Mouse (Mus musculus): ENCODE results near the gene Arrdc5. TPM values are rescaled to one million over a fixed set of nuclear protein-coding genes. Genes with fewer than 3 reads are reported as not detected.

Arrdc5 gene
- polyA plus RNA-seq, 2 experiments: not detected

GRCm38 (mm10) chr17:56303847-56304586 is 3.9 kb upstream of the Arrdc5 start:
- Histone ChIP-seq H3K9ac (ENCODE audit: low read depth, low read length, severe bottlenecking) (peak overlapping the region; percentile 70), H3K4me2 (replicated peaks; ENCODE audit: low read depth, low read length, severe bottlenecking) (peak overlapping the region; percentile 99), H3K27ac (replicated peaks; ENCODE audit: low read depth, low read length) (peak overlapping the region; percentile 85), H3K4me1 (ENCODE audit: control insufficient read depth, insufficient read depth, low read length) (peaks cover 23% of the 10 kb centered on the region), H3K27me3 (ENCODE audit: control insufficient read depth, insufficient read depth, low read length) (no peaks in the 10 kb centered on the region), H3K9me3 (ENCODE audit: control insufficient read depth, low read length) (no peaks in the 10 kb centered on the region), H3K4me3 (replicated peaks; ENCODE audit: low read length) (peak overlapping the region; percentile 74), H3K36me3 (ENCODE audit: control insufficient read depth, insufficient read depth, low read length) (peaks cover 26% of the 10 kb centered on the region)
- DNase-seq (ENCODE audit: low spot score): peak; percentile 97
- TF ChIP-seq POLR2A (IDR thresholded peaks at IDR 0.05; ENCODE audit: borderline replicate concordance, extremely low read depth, insufficient read depth, insufficient read length): 0 out of 2 replicates have a peak, but pooled peaks have one; percentile 21
- ATAC-seq (ENCODE audit: low FRiP score, low read depth): peak; percentile 95
- WGBS: 2% methylated on average over 65 of the region's 68 CpGs

- peak; percentile 93 for DNase-seq (ENCODE audit: low spot score)
- WGBS: 1% methylated on average over 43 of the region's 43 CpGs
Observed at GRCm38 (mm10) chr17:56303160-56303846, 3.2 kb upstream of the Arrdc5 start, which contains the start of gene Uhrf1. Uhrf1 (plus strand) TSS chr17:56303321.

GRCm38 (mm10) chr17:56302363-56302996 is 2.4 kb upstream of the Arrdc5 start:
- peak; percentile 0; the same call in 1 of the 2 replicates for ATAC-seq (ENCODE audit: low FRiP score, low read depth)
- H3K9me3 ChIP-seq (ENCODE audit: control insufficient read depth, low read length): no peaks in the 10 kb centered on the region

More at GRCm38 (mm10) chr17:56303160-56303846, 3.2 kb upstream of the Arrdc5 start, which contains the start of gene Uhrf1:
- Histone ChIP-seq H3K9ac (ENCODE audit: low read depth, low read length, severe bottlenecking) (peak within 1 kb of the TSS; percentile 70), H3K27me3 (ENCODE audit: control insufficient read depth, insufficient read depth, low read length) (no peaks in the 10 kb centered on the region), H3K27ac (replicated peaks; ENCODE audit: low read depth, low read length) (peak within 1 kb of the TSS; percentile 85), H3K36me3 (ENCODE audit: control insufficient read depth, insufficient read depth, low read length) (peaks cover 24% of the 10 kb centered on the region), H3K4me2 (replicated peaks; ENCODE audit: low read depth, low read length, severe bottlenecking) (peak within 1 kb of the TSS; percentile 99), H3K9me3 (ENCODE audit: control insufficient read depth, low read length) (no peaks in the 10 kb centered on the region), H3K4me3 (replicated peaks; ENCODE audit: low read length) (peak within 1 kb of the TSS; percentile 74), H3K4me1 (ENCODE audit: control insufficient read depth, insufficient read depth, low read length) (peaks cover 23% of the 10 kb centered on the region)
- 0 out of 2 replicates have a peak, but pooled peaks have one; percentile 20 for TF ChIP-seq POLR2A (IDR thresholded peaks at IDR 0.05; ENCODE audit: borderline replicate concordance, extremely low read depth, insufficient read depth, insufficient read length)
- ATAC-seq (ENCODE audit: low FRiP score, low read depth): peak; percentile 86

GRCm38 (mm10) chr17:56298238-56298637 is 1.8 kb downstream of the Arrdc5 start:
- WGBS: 93% methylated on average over 1 of the region's 1 CpGs
- Histone ChIP-seq H3K4me1 (ENCODE audit: control insufficient read depth, insufficient read depth, low read length) (peaks cover 8% of the 10 kb centered on the region), H3K9ac (ENCODE audit: low read depth, low read length, severe bottlenecking) (no peak overlapping the region), H3K27me3 (ENCODE audit: control insufficient read depth, insufficient read depth, low read length) (no peaks in the 10 kb centered on the region), H3K4me3 (replicated peaks; ENCODE audit: low read length) (no peak overlapping the region), H3K27ac (replicated peaks; ENCODE audit: low read depth, low read length) (no peak overlapping the region), H3K9me3 (ENCODE audit: control insufficient read depth, low read length) (no peaks in the 10 kb centered on the region), H3K4me2 (replicated peaks; ENCODE audit: low read depth, low read length, severe bottlenecking) (no peak overlapping the region), H3K36me3 (ENCODE audit: control insufficient read depth, insufficient read depth, low read length) (no peaks in the 10 kb centered on the region)
- no peak for TF ChIP-seq POLR2A (IDR thresholded peaks at IDR 0.05; ENCODE audit: borderline replicate concordance, extremely low read depth, insufficient read depth, insufficient read length)
- ATAC-seq (ENCODE audit: low FRiP score, low read depth): no peak
- no peak for DNase-seq (ENCODE audit: low spot score)

More at GRCm38 (mm10) chr17:56302363-56302996, 2.4 kb upstream of the Arrdc5 start:
- H3K4me1 ChIP-seq (ENCODE audit: control insufficient read depth, insufficient read depth, low read length): peaks cover 23% of the 10 kb centered on the region
- peak overlapping the region; percentile 74 for H3K4me3 ChIP-seq (replicated peaks; ENCODE audit: low read length)
- no peak for TF ChIP-seq POLR2A (IDR thresholded peaks at IDR 0.05; ENCODE audit: borderline replicate concordance, extremely low read depth, insufficient read depth, insufficient read length)
- no peak for DNase-seq (ENCODE audit: low spot score)
- H3K27me3 ChIP-seq (ENCODE audit: control insufficient read depth, insufficient read depth, low read length): no peaks in the 10 kb centered on the region
- peak overlapping the region; percentile 21; the same call in 1 of the 2 replicates for H3K9ac ChIP-seq (ENCODE audit: low read depth, low read length, severe bottlenecking)
- H3K4me2 ChIP-seq (replicated peaks; ENCODE audit: low read depth, low read length, severe bottlenecking): peak overlapping the region; percentile 99
- H3K36me3 ChIP-seq (ENCODE audit: control insufficient read depth, insufficient read depth, low read length): peaks cover 17% of the 10 kb centered on the region
- 23% methylated on average over 13 of the region's 13 CpGs for WGBS
- 0 out of 2 replicates have a peak overlapping the region, but pooled peaks have one; percentile 85 for H3K27ac ChIP-seq (replicated peaks; ENCODE audit: low read depth, low read length)

- H3K4me3 ChIP-seq (replicated peaks; ENCODE audit: low read length): no peak overlapping the region
- no peak overlapping the region for H3K4me2 ChIP-seq (replicated peaks; ENCODE audit: low read depth, low read length, severe bottlenecking)
- H3K27me3 ChIP-seq (ENCODE audit: control insufficient read depth, insufficient read depth, low read length): no peaks in the 10 kb centered on the region
- ATAC-seq (ENCODE audit: low FRiP score, low read depth) (no peak), DNase-seq (ENCODE audit: low spot score) (no peak)
- 45% methylated on average over 1 of the region's 1 CpGs for WGBS
- H3K9ac ChIP-seq (ENCODE audit: low read depth, low read length, severe bottlenecking): no peak overlapping the region
- no peaks in the 10 kb centered on the region for H3K9me3 ChIP-seq (ENCODE audit: control insufficient read depth, low read length)
- peaks cover 6% of the 10 kb centered on the region for H3K4me1 ChIP-seq (ENCODE audit: control insufficient read depth, insufficient read depth, low read length)
- TF ChIP-seq POLR2A (IDR thresholded peaks at IDR 0.05; ENCODE audit: borderline replicate concordance, extremely low read depth, insufficient read depth, insufficient read length): no peak
- no peak overlapping the region for H3K27ac ChIP-seq (replicated peaks; ENCODE audit: low read depth, low read length)
- H3K36me3 ChIP-seq (ENCODE audit: control insufficient read depth, insufficient read depth, low read length): no peaks in the 10 kb centered on the region
Observed at GRCm38 (mm10) chr17:56296201-56296600, 3.9 kb downstream of the Arrdc5 start.

All from limb, embryonic 14.5 days (tissue).